Mouse (Mus musculus): ENCODE results near the gene Olfr1394. TPM values are rescaled to one million over a fixed set of nuclear protein-coding genes. Genes with fewer than 3 reads are reported as not detected.
"Not testable (repeated sequence)": the region's sequence is repeated elsewhere in the genome, so short reads cannot be mapped to it uniquely, and the experiment has no call there.

The Olfr1394 gene
- total RNA-seq (2021) = not detected
- long read RNA-seq, experiment 1 = 0 reads
- long read RNA-seq, experiment 2 = 0 reads

DNA sequence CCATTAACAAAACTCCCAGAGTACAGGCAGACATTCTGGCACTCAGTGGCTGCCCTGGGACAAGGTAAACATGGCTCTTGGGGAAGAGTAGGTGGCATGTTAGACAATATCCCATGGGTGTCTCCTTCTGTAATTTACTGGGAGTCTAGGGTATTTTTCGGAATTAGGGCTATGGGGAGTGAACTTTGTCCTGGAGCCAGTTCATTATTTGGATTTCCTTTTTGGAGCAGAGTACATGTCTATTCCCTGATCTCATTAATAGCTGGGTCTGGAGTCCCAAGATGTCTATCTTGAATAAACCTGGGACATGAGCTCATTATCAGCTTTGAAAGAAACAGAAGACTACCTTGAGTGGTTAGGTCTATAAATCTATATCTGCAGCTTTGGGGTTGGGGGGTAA lies at the start of gene Olfr1394:
TSS of gene Olfr1394 (plus strand) at position 301 of the 400 bp plus-strand sequence.
- no peak for DNase-seq (ENCODE audit: low spot score in 2 of 2)

- no peak for DNase-seq (ENCODE audit: low spot score in 2 of 2)
Observed at GRCm38 (mm10) chr11:49105752-49106151, 48.4 kb upstream of the Olfr1394 start.

DNA sequence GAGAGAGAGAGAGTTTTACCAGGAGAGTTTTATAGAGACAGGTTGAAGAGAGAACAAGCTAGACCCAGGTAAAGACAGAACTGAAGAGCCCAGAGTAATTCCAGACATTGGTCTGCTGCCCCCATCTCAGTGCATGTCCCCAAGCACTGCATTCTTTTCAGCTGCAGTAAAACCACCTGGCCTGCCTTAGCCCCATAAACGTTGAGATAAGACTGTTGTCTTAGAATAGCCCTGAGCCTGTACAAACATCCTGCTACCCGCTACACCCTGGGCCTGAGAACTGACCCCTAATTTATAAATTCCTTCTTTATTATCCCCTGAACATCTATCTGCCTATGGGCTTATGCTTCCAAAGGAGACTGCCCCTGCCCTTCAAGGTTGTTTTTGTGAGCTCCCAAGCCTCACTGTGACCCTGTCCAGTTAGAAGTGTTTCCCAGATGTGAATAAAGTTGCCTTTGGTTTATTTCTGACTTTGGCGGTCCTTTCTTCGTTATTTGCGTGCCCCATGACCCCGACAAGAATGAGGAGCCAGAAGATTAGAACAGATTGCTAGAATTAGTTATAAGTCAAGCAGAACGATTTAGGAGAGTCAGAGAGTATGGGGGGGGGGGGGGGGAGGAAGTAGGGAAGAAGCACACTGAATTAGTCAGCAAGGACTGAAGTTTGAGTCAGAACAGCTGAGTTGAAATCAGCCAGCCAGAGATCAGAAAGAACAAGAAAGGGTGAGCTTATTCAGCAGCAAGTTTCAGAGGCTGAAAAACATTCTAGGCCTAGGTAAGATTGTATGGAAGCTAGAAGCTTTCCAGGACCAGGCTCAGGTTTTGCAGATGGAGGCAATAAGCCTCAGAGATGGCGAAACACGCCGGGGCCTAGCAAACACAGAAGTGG lies 46.3 kb upstream of the Olfr1394 start:
- no peak for DNase-seq (ENCODE audit: low spot score in 2 of 2)

- DNase-seq (ENCODE audit: low spot score in 2 of 2) = no peak
Observed at GRCm38 (mm10) chr11:49108833-49109232, 45.3 kb upstream of the Olfr1394 start.

DNA sequence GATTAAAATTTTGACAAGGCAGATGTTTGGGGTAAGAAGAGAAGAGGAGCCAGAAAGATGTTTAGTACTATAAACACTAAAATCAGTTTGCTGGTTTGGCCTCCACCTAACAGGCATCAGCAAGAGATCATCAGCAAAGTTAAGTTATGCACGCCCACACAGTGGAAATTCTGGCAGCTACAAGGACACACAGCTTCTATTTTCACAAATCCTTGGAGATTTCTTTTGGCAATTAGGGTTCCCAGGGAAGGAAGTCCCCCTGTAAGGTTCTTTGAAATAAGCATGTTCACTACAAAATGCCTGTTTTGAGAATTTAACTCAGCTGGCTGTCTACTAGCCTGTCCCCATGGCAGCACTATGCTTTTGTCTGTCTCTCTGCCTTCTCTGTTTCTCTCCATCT lies 43.2 kb upstream of the Olfr1394 start:
- DNase-seq (ENCODE audit: low spot score in 2 of 2) = no peak

DNA sequence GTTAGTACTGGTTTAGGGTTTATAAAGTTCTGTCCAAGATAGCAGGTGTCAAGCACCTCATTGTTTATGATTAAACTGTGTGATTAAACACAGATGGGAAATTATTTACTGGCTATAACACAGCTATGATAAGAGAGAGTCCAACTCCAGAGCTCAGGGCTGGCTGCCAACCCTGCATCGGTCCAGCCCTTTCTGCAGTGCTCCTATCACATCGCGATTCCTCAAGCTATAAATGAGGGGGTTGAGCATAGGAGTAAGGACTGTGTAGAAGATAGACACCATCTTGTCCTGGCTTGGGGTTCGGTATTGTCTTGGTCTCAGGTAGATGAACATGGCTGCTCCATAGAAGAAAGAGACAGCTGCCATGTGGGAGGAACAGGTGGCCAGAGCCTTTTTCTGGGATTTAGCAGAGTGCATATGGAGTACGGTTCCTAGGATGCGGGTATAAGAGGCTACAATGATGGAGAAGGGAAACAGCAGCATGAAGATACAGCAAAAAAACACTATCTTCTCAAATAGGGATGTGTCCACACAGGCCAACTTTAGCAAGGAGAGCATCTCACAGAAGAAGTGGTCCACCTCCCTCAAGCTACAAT lies 41.5 kb upstream of the Olfr1394 start:
- DNase-seq (ENCODE audit: low spot score in 2 of 2) = peak in 1 of 2 experiments; percentile 8

- no peak for DNase-seq (ENCODE audit: low spot score in 2 of 2)
Observed at GRCm38 (mm10) chr11:49114158-49114557, 40.0 kb upstream of the Olfr1394 start.

DNA sequence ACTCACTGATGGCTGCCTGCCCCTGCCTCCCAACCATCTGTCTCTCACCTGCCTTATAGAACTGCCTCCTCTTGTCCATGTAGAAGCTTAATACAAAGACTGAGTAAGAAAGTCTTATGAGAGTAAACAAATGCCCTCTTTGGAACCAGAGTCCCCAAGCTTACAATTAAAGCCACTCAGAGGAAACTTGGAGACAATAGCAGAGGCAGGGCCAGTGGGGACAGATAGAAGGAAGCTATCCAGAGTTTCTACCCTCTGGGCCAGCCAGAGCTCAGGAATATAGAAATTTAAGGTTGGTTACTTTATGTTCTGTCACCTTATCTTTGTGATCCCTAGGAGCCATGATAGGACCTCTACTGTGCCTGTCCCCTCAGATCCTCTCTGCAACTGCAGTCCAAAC lies 39.4 kb upstream of the Olfr1394 start, which contains the start of gene Olfr1396:
TSS of gene Olfr1396 (minus strand) at position 101 of the 400 bp plus-strand sequence.
- no peak for DNase-seq (ENCODE audit: low spot score in 2 of 2)

DNA sequence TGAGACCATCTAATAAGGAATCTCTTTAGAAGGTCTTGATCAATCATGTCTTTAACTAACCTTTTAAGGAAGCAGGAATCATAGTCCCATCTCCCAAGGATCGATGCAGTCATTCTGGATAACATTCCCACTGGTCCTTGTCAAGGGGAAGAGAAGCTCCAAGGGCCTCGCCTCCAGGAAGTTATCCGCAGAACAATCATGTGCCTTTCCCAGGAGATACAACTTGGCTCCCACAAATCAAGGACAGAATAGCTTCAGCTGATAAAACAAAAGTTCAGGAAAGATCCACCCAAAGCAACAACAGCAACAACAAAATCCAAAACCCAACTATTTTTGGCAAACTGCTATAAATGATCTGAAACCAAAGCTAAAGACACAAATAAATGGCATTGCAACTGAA lies 34.5 kb upstream of the Olfr1394 start:
- no peak for DNase-seq (ENCODE audit: low spot score in 2 of 2)

- no peak for DNase-seq (ENCODE audit: low spot score in 2 of 2)
Observed at GRCm38 (mm10) chr11:49124169-49124568, 30.0 kb upstream of the Olfr1394 start.

- no peak for DNase-seq (ENCODE audit: low spot score in 2 of 2)
Observed at GRCm38 (mm10) chr11:49141974-49142373, 12.2 kb upstream of the Olfr1394 start, which contains the start of gene Olfr1395. Gene Olfr1395 (plus strand): TSS chr11:49142274.

- no peak for DNase-seq (ENCODE audit: low spot score in 2 of 2)
Observed at GRCm38 (mm10) chr11:49156821-49157814, 2.9 kb downstream of the Olfr1394 start.

DNA sequence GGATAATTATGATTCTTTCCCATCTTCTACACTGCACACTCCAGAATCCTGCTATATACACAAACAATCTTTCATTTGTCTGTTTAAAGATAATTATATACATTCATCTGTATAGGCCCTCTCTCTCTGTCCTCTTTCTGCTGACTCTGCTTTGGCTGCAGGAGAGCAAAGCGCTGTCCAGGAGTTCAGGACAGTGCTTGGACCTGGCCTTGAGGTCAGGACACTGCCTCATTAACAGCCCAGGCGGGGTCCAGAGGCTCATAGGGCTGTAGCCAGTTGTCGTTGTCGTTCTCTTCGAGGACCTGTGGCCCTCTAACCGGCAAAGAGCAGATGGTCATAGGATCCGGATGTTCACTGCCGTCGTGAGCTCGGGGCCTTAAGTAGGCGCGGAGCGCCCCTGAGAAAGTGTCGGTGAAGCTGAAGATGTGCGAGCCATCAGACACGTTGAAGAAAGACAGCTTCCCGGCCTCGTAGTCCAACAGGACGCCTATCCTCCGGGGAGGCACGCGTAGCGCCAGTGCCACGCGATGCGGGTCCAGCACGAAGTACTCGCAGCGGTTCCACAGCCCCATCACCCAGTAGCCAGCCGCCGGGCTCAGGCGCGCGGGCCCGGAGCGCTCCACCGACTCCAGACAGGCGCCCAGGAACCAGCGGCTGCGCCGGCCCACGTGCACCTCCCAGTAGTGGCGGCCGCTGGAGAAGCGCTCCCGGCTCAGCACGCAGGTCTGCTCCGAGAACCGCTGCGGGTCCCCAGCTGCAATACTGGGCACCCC lies 14.8 kb downstream of the Olfr1394 start:
- DNase-seq (ENCODE audit: low spot score in 2 of 2) = no peak

- no peak for DNase-seq (ENCODE audit: low spot score in 2 of 2)
Observed at GRCm38 (mm10) chr11:49170576-49170975, 16.4 kb downstream of the Olfr1394 start.

DNA sequence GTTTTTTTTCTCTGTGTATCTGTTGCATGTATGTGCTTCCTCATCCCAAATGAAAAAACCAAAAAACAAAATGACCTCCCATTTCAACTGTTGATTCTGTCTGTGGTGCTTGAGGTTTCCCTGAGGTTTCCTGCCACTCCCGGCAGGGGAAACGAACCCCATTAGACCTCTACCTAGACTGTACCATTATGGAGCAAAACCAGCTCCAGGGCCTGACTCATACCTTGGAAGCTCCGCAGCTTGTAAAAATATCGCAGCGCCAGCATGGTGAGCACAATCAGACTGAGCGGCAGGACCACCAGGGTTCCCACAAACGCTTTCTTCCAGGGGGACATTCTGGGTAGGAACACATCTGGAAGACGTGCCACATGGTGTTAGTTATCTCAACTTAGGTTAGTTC lies 21.2 kb downstream of the Olfr1394 start:
- no peak for DNase-seq (ENCODE audit: low spot score in 2 of 2)

DNA sequence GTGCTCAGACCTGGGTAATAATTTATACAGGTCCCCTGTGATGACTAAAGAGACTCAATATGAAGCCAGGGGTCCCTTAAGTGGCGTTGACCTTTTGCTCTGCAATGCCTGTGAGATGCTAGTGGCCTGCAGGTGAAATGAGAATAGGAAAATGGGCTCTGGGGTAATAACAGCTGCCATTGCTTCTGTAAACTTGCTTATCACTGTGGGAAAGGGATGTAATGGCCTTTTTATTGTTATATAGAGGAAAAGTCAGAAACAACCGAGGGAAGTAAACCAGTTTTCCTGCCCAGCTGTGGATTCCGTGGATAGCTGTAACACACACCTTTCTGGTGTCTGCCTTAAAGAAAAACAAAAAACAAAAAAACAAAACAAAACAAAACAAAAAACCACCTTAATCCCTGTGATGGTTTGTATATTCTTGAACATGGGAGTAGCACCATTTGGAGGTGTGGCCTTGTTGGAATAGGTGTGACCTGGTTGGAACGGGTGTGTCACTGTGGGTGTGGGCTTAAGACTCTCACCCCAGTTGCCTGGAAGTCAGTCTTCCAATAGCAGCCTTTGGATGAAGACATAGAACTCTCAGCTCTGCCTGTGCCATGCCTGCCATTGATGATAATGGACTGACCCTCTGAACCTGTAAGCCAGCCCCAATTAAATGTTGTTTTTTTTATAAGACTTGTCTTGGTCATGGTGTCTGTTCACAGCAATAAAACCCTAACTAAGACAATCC lies 22.0 kb downstream of the Olfr1394 start:
- DNase-seq (ENCODE audit: low spot score in 2 of 2) = not testable (repeated sequence)

DNA sequence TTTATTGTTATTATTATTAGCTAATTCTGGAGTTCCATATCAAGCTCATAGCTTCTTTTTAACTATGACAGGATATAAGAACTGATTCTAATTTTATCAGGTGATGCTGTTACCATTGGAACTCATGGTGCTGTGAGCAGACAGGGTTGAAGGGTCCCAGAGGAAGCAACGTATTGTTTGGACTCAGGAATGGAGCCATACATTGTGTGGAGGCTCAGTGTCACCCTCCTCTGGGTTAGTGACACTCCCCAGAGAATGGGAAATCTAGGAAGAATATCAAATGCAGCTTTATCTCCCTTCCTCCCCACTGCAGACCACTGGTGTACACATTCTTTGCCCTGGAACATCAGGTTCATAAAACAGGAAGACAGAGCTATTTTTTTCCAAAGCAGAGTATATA lies 29.0 kb downstream of the Olfr1394 start:
- no peak for DNase-seq (ENCODE audit: low spot score in 2 of 2)

- DNase-seq (ENCODE audit: low spot score in 2 of 2) = no peak
Observed at GRCm38 (mm10) chr11:49186452-49186851, 32.3 kb downstream of the Olfr1394 start.

- DNase-seq (ENCODE audit: low spot score in 2 of 2) = no peak
Observed at GRCm38 (mm10) chr11:49186955-49187488, 32.8 kb downstream of the Olfr1394 start, which contains the start of gene Btnl9. Gene Btnl9 (minus strand): TSS chr11:49187159.

Measured in layer of hippocampus, postnatal 14 days (tissue).